Mouse (Mus musculus) ES-E14 (cell line): Measurements from ENCODE around the gene Qsox1. TPM values are rescaled to one million over a fixed set of nuclear protein-coding genes. Genes with fewer than 3 reads are reported as not detected.

Experiments used
- DNase-seq: peaks from one replicate; pipeline ENCODE4 v3.0.0-alpha.2; 2013; ENCODE audit warnings: low read depth, low spot score
- H3K27ac ChIP-seq: 2 replicates; pipeline ENCODE4 v1.5.1; 2012; ENCODE audit warnings: low read depth, mild to moderate bottlenecking, low read length, moderate library complexity, mixed read lengths; ENCODE audit not compliant: poor library complexity, insufficient read depth, severe bottlenecking
- H3K36me3 ChIP-seq: 2 replicates; pipeline ENCODE4 v1.6.1; 2012; ENCODE audit warnings: mild to moderate bottlenecking, low read length, moderate library complexity, mixed read lengths; ENCODE audit not compliant: control insufficient read depth, poor library complexity, insufficient read depth, severe bottlenecking
- H3K4me1 ChIP-seq, 2 experiments: fragments of 150-350 bp in 1 of 2; sonication (generic) in 1 of 2; 2 replicates each; pipeline ENCODE4 v1.6.1; 2012; ENCODE audit warnings: low read length in 2 of 2, mild to moderate bottlenecking in 1 of 2, mixed read lengths in 1 of 2; ENCODE audit not compliant: control insufficient read depth in 2 of 2, insufficient read depth in 2 of 2, poor library complexity in 1 of 2
- H3K4me3 ChIP-seq, 2 experiments: fragments of 150-350 bp in 1 of 2; sonication (generic) in 1 of 2; 2 replicates each; pipeline ENCODE4 v1.5.1; 2012; ENCODE audit warnings: low read length in 2 of 2, low read depth in 1 of 2, mild to moderate bottlenecking in 1 of 2, mixed read lengths in 1 of 2; ENCODE audit not compliant: insufficient read depth in 1 of 2, poor library complexity in 1 of 2, severe bottlenecking in 1 of 2
- H3K9ac ChIP-seq: 2 replicates; pipeline ENCODE4 v1.6.1; 2012; ENCODE audit warnings: low read depth, mild to moderate bottlenecking, low read length, mixed read lengths; ENCODE audit not compliant: poor library complexity, insufficient read depth, severe bottlenecking
- H3K9me3 ChIP-seq: fragments of 150-350 bp; sonication (generic); 2 replicates; pipeline ENCODE4 v1.6.1; 2012; ENCODE audit warnings: low read depth, mild to moderate bottlenecking, low read length; ENCODE audit not compliant: control insufficient read depth, insufficient read depth
- CHD2 ChIP-seq: IDR thresholded peaks from 2 replicates; pipeline ENCODE4 v1.6.1; 2014; ENCODE audit warnings: mild to moderate bottlenecking, low read depth, low read length, inconsistent platforms
- HCFC1 ChIP-seq: IDR thresholded peaks from 2 replicates; pipeline ENCODE4 v1.6.1; 2012; ENCODE audit warnings: low read length, inconsistent platforms, borderline replicate concordance; ENCODE audit not compliant: insufficient read depth
- MAFK ChIP-seq: IDR thresholded peaks from 2 replicates; pipeline ENCODE4 v1.6.1; 2014; ENCODE audit warnings: mild to moderate bottlenecking, low read depth, low read length, inconsistent platforms; ENCODE audit not compliant: insufficient read depth
- ZC3H11A ChIP-seq: IDR thresholded peaks from 2 replicates; pipeline ENCODE4 v1.6.1; 2012; ENCODE audit warnings: low read depth, mild to moderate bottlenecking, inconsistent platforms, low read length, borderline replicate concordance
- ZNF384 ChIP-seq: IDR thresholded peaks from 2 replicates; pipeline ENCODE4 v1.6.1; 2012; ENCODE audit warnings: low read depth, low read length, inconsistent platforms
- in situ Hi-C, 2 experiments: fragments of 600-800 bp; cut with MboI; formaldehyde crosslinking; loops; one replicate each; pipeline ENCODE4 v1.15.1; 2025; ENCODE audit warnings: low sequenced_read_pairs in 2 of 2, inconsistent platforms in 1 of 2; ENCODE audit not compliant: unreplicated experiment in 2 of 2
- total RNA-seq: library from RNA; depleted of rRNA; stranded (reverse); fragments of 300-350 nt; gene quantifications from 2 replicates; pipeline ENCODE4 v1.2.3, GENCODE M21; 2012

Gene Qsox1
- total RNA-seq, 1 experiment: 38.1 TPM

DNA sequence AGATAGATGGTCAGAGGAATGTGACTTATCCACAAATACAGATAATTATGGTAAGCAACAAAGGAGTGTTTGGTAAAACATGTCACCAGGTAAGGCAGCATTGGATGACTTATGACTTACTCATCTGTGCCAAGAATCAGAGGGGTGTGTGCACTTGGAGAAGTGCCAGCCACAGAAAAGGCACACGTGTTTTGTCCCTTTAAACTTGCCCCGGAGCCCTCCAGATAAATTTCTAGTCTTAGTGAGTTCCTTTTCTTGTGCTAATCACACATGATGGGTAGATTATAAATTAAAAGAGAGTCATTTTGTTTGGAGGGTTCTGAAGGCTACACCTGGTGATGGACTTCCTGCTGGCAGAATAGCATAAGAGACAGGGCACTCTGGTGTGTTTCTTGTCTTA, 3.5 kb upstream of the Qsox1 start:
- no peak overlapping the region for H3K4me3 ChIP-seq
- DNase-seq: no peak
- TF ChIP-seq MAFK (no peak), ZC3H11A (no peak), CHD2 (no peak), ZNF384 (no peak), HCFC1 (no peak)
- peaks cover 0 to 2% of the 10 kb centered on the region in 2 experiments; a peak in 1 of 4 replicates for H3K4me1 ChIP-seq
- in situ Hi-C loops: no loop called here
- no peaks in the 10 kb centered on the region for H3K36me3 ChIP-seq
- no peak overlapping the region for H3K9ac ChIP-seq
- no peaks in the 10 kb centered on the region for H3K9me3 ChIP-seq
- no peak overlapping the region for H3K27ac ChIP-seq

DNA sequence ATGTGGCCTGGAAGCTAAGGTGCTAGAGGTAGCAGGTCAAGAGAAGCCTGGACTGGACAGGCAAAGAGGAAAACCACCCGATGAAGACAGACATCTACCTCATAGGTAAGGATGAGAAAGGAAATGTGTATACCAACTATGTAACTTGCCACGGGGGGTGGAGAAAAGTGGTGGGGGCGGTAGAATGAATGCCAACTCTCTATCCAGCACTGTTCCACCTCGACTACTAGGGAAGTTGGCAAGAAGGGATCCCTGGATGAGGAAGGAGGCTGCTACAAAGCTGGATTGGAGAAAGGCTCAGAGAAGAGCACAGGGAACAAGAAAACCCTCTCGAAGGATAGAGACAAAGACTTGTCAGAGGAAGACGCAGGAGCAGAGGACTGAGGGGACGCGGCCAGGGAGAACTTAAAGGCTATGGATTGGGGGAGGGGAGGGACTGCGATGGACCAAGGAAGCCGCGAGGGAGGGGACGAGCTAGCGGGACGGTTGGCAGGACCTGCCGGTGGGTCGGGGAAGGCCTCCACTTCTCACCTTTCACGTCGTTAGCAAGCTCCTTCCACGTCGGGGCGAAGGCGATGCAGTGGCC, 601 bp downstream of the Qsox1 start:
- Histone ChIP-seq H3K9ac (peak overlapping the region; percentile 76), H3K27ac (no peak overlapping the region), H3K4me1 (peaks cover 0 to 2% of the 10 kb centered on the region in 2 experiments; a peak in 1 of 4 replicates), H3K9me3 (no peaks in the 10 kb centered on the region), H3K4me3 (peak overlapping the region; percentile 84 to 99), H3K36me3 (no peaks in the 10 kb centered on the region)
- DNase-seq: no peak
- TF ChIP-seq HCFC1 (no peak), MAFK (no peak), ZC3H11A (no peak), CHD2 (no peak), ZNF384 (no peak)
- in situ Hi-C loops: no loop called here

DNA sequence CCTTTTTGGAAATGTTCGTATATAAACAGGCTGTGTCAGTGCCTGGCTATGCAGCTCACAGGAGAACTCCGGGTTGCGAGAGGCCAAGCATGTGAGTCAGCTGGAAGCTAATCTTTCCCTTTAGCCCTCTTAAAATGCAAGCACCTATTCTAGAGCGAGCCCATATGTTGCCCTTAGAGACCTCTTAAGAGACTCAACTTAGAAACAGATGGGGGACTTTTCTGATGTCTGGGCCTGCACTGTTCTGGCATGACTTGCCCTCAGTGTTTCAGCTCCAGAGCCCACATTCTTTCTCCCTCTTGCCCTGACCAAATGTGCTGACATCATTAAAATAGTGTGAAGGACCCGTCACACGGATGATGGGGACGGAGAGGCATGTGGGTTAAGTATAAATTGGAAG, 2.1 kb downstream of the Qsox1 start:
- H3K9me3 ChIP-seq: no peaks in the 10 kb centered on the region
- in situ Hi-C loops: no loop called here
- no peak overlapping the region for H3K9ac ChIP-seq
- H3K36me3 ChIP-seq: no peaks in the 10 kb centered on the region; the same call in 1 of the 2 replicates
- H3K4me3 ChIP-seq: no peak overlapping the region
- no peak for DNase-seq
- H3K27ac ChIP-seq: no peak overlapping the region
- H3K4me1 ChIP-seq: peaks cover 0 to 2% of the 10 kb centered on the region in 2 experiments; a peak in 1 of 4 replicates
- TF ChIP-seq CHD2: no peak
- TF ChIP-seq MAFK: 0 out of 2 replicates have a peak, but pooled peaks have one; percentile 30

DNA sequence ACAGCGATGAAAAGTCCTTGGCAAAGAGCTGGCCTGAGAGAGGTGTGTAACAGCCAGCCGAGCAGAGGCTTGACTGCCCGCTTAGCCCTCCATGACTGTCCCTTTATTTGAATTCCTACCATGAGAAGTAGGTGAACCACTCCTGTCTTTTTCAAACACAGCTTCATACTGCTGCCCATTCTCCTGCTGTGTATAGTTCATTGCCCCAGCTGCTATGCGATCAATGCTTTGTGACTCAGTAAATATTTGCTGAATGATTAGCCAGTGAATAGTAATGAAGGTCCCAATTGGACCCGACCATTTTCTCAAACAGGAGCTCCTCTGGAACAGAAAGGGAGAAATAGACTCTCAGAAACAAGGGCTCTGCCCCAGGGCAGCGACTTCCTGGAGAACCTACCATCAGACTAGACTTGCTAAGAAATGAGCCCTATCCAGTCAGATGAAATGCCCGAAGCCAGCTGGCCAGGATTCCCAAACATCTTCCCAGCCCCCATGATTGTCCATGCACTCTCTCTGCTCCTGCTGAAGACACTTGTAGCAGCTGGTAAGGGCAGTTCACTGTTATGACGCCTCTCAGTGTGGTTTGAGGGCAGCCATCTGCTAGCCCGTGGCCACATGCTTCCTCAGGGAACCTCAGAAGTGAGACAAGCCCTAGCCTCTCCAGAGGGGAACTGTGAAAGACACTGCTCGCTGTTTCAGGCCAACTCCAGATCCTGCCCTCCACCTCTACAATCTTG, 2.8 kb downstream of the Qsox1 start:
- no peak for DNase-seq
- Histone ChIP-seq H3K9ac (no peak overlapping the region), H3K27ac (no peak overlapping the region), H3K4me1 (peaks cover 0 to 2% of the 10 kb centered on the region in 2 experiments; a peak in 1 of 4 replicates), H3K4me3 (no peak overlapping the region), H3K36me3 (no peaks in the 10 kb centered on the region; the same call in 1 of the 2 replicates), H3K9me3 (no peaks in the 10 kb centered on the region)
- in situ Hi-C loops: no loop called here
- TF ChIP-seq ZC3H11A: no peak
- TF ChIP-seq MAFK: no peak
- TF ChIP-seq ZNF384: no peak
- no peak for TF ChIP-seq HCFC1
- no peak for TF ChIP-seq CHD2

DNA sequence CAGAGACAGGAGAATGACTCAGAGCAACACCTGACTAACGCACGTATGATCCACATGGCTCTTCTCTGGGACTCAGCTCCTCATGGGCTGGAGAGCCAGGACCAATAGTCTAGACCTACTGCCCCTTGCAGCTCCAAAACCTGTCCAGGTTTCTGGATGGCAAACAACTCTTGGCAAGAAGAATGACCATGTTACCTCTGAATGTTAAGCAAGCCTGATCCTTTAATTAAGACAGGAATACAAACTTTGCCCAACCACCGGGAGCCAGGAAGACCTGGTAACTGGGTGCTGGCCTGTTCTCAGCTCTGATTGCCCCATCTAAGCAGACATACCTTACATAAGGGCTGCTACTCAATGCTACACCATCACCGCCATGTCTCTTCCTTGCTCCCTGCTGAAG, 4.4 kb downstream of the Qsox1 start:
- Histone ChIP-seq H3K36me3 (no peaks in the 10 kb centered on the region; the same call in 1 of the 2 replicates), H3K9ac (no peak overlapping the region), H3K4me1 (peaks cover 0 to 1% of the 10 kb centered on the region in 2 experiments; a peak in 1 of 4 replicates), H3K27ac (no peak overlapping the region), H3K9me3 (no peaks in the 10 kb centered on the region), H3K4me3 (no peak overlapping the region)
- TF ChIP-seq ZNF384 (no peak), CHD2 (no peak), HCFC1 (no peak), MAFK (no peak), ZC3H11A (no peak)
- no peak for DNase-seq
- in situ Hi-C loops: no loop called here
